Mouse (Mus musculus) heart, adult 8-10 months (tissue): Measurements from ENCODE around the gene Tbc1d22a. TPM values are rescaled to one million over a fixed set of nuclear protein-coding genes. Genes with fewer than 3 reads are reported as not detected.
A peak's percentile ranks its signal among the peaks of the same experiment; 100 is the strongest.
"Not testable (repeated sequence)": the region's sequence is repeated elsewhere in the genome, so short reads cannot be mapped to it uniquely, and the experiment has no call there.

Experiments
- DNase-seq: peaks from one replicate; pipeline ENCODE4 v3.0.0; 2022; ENCODE audit warnings: low spot score
- total RNA-seq, 4 experiments: library from RNA; stranded (reverse); gene quantifications; 2 replicates each; pipeline ENCODE4 v1.2.4; 2022

The Tbc1d22a gene
- total RNA-seq = 10 to 100 TPM; 24.9 to 30.8 (median 27.7) TPM

GRCm38 (mm10) chr15:86213753-86214548, at the start of gene Tbc1d22a:
TSS of gene Tbc1d22a (plus strand) at chr15:86214459.
- DNase-seq = peak; percentile 92

GRCm38 (mm10) chr15:86164718-86165345, 49.4 kb upstream of the Tbc1d22a start:
- DNase-seq = no peak

GRCm38 (mm10) chr15:86165811-86166590, 48.3 kb upstream of the Tbc1d22a start:
- DNase-seq = no peak

GRCm38 (mm10) chr15:86167032-86167655, 47.1 kb upstream of the Tbc1d22a start:
- no peak for DNase-seq

- DNase-seq = no peak
These were observed 46.3 kb upstream of the Tbc1d22a start for GRCm38 (mm10) chr15:86167787-86168504.

- DNase-seq = no peak
These were observed 45.8 kb upstream of the Tbc1d22a start for GRCm38 (mm10) chr15:86168505-86168867.

GRCm38 (mm10) chr15:86168941-86169816, 45.1 kb upstream of the Tbc1d22a start:
- no peak for DNase-seq

GRCm38 (mm10) chr15:86169817-86170110, 44.5 kb upstream of the Tbc1d22a start:
- peak; percentile 73 for DNase-seq

- no peak for DNase-seq
These were observed 42.9 kb upstream of the Tbc1d22a start for GRCm38 (mm10) chr15:86171316-86171715.

GRCm38 (mm10) chr15:86172124-86172523, 42.1 kb upstream of the Tbc1d22a start:
- DNase-seq = peak; percentile 72

GRCm38 (mm10) chr15:86172526-86172925, 41.7 kb upstream of the Tbc1d22a start:
- no peak for DNase-seq

- DNase-seq = no peak
These were observed 40.9 kb upstream of the Tbc1d22a start for GRCm38 (mm10) chr15:86173136-86173985.

GRCm38 (mm10) chr15:86175253-86176050, 38.8 kb upstream of the Tbc1d22a start:
- DNase-seq = no peak

- no peak for DNase-seq
These were observed 38.1 kb upstream of the Tbc1d22a start for GRCm38 (mm10) chr15:86176166-86176565.

- no peak for DNase-seq
These were observed 37.2 kb upstream of the Tbc1d22a start for GRCm38 (mm10) chr15:86176771-86177702.

- not testable (repeated sequence) for DNase-seq
These were observed 36.5 kb upstream of the Tbc1d22a start for GRCm38 (mm10) chr15:86177703-86178251.

- DNase-seq = no peak
These were observed 35.7 kb upstream of the Tbc1d22a start for GRCm38 (mm10) chr15:86178594-86178993.
